Mouse (Mus musculus) testis, adult 2 months (tissue): ENCODE results near the gene Vdr. TPM values are rescaled to one million over a fixed set of nuclear protein-coding genes. Genes with fewer than 3 reads are reported as not detected.

Experiments used
- H3K27ac ChIP-seq: fragments of 200-500 bp; 2 replicates; pipeline ENCODE4 v1.5.1; 2012; ENCODE audit warnings: low read depth, low read length; ENCODE audit not compliant: control insufficient read depth, insufficient read depth
- H3K27me3 ChIP-seq: fragments of 200-500 bp; 2 replicates; pipeline ENCODE4 v1.6.1; 2012; ENCODE audit warnings: mild to moderate bottlenecking, low read length, moderate library complexity; ENCODE audit not compliant: control insufficient read depth, insufficient read depth
- H3K36me3 ChIP-seq: fragments of 200-500 bp; 2 replicates; pipeline ENCODE4 v1.6.1; 2012; ENCODE audit warnings: mild to moderate bottlenecking, low read length; ENCODE audit not compliant: control insufficient read depth, insufficient read depth
- H3K4me1 ChIP-seq: fragments of 200-500 bp; 2 replicates; pipeline ENCODE4 v1.6.1; 2012; ENCODE audit warnings: low read length; ENCODE audit not compliant: control insufficient read depth, insufficient read depth
- H3K4me3 ChIP-seq: fragments of 200-500 bp; 2 replicates; pipeline ENCODE4 v1.5.1; 2012; ENCODE audit warnings: low read depth, mild to moderate bottlenecking, low read length, moderate library complexity, mixed read lengths; ENCODE audit not compliant: control insufficient read depth
- CTCF ChIP-seq: fragments of 200-500 bp; IDR thresholded peaks from 2 replicates; pipeline ENCODE4 v1.5.1; 2012; ENCODE audit warnings: low read depth, mild to moderate bottlenecking, inconsistent platforms, low read length, moderate library complexity; ENCODE audit not compliant: control insufficient read depth, insufficient read depth, insufficient replicate concordance
- POLR2A ChIP-seq: fragments of 200-500 bp; IDR thresholded peaks from 2 replicates; pipeline ENCODE4 v1.6.1; 2012; ENCODE audit warnings: low read depth, mild to moderate bottlenecking, inconsistent platforms, low read length, moderate library complexity; ENCODE audit not compliant: control insufficient read depth
- polyA plus RNA-seq: library from polyadenylated mRNA; depleted of rRNA; stranded (reverse); fragments of >200 nt; gene quantifications from 2 replicates; pipeline ENCODE4 v1.2.3, GENCODE M21; 2012

Vdr gene
- polyA plus RNA-seq, 1 experiment = 5.7 TPM

GRCm38 (mm10) chr15:97868985-97869384, 41.4 kb downstream of the Vdr start:
- Histone ChIP-seq H3K4me3 (no peak overlapping the region), H3K4me1 (no peaks in the 10 kb centered on the region; the same call in 1 of the 2 replicates), H3K36me3 (no peaks in the 10 kb centered on the region), H3K27ac (no peak overlapping the region), H3K27me3 (no peaks in the 10 kb centered on the region)
- TF ChIP-seq POLR2A = no peak
- no peak for TF ChIP-seq CTCF

GRCm38 (mm10) chr15:97865988-97866387, 44.4 kb downstream of the Vdr start:
- TF ChIP-seq CTCF (peak; percentile 19; the same call in 1 of the 2 replicates), POLR2A (no peak)
- no peaks in the 10 kb centered on the region for H3K36me3 ChIP-seq
- no peak overlapping the region for H3K27ac ChIP-seq
- no peak overlapping the region for H3K4me3 ChIP-seq
- no peaks in the 10 kb centered on the region; the same call in 1 of the 2 replicates for H3K4me1 ChIP-seq
- H3K27me3 ChIP-seq = no peaks in the 10 kb centered on the region

GRCm38 (mm10) chr15:97865175-97865574, 45.3 kb downstream of the Vdr start:
- no peak overlapping the region for H3K27ac ChIP-seq

GRCm38 (mm10) chr15:97864361-97865045, 45.9 kb downstream of the Vdr start:
- H3K27me3 ChIP-seq = no peaks in the 10 kb centered on the region
- no peak for TF ChIP-seq CTCF
- TF ChIP-seq POLR2A = no peak
- no peak overlapping the region for H3K4me3 ChIP-seq
- no peaks in the 10 kb centered on the region for H3K36me3 ChIP-seq
- H3K27ac ChIP-seq = no peak overlapping the region
- H3K4me1 ChIP-seq = peaks cover 2% of the 10 kb centered on the region

More at GRCm38 (mm10) chr15:97865175-97865574, 45.3 kb downstream of the Vdr start:
- H3K36me3 ChIP-seq = no peaks in the 10 kb centered on the region
- TF ChIP-seq POLR2A = no peak
- no peak for TF ChIP-seq CTCF
- H3K4me3 ChIP-seq = no peak overlapping the region
- H3K27me3 ChIP-seq = no peaks in the 10 kb centered on the region
- H3K4me1 ChIP-seq = peaks cover 2% of the 10 kb centered on the region

GRCm38 (mm10) chr15:97863494-97863881, 46.9 kb downstream of the Vdr start:
- Histone ChIP-seq H3K4me1 (peaks cover 2% of the 10 kb centered on the region), H3K4me3 (no peak overlapping the region), H3K27me3 (no peaks in the 10 kb centered on the region), H3K27ac (no peak overlapping the region), H3K36me3 (no peaks in the 10 kb centered on the region)
- TF ChIP-seq POLR2A (no peak), CTCF (no peak)

- Histone ChIP-seq H3K4me3 (no peak overlapping the region), H3K27ac (no peak overlapping the region), H3K4me1 (peaks cover 2% of the 10 kb centered on the region), H3K27me3 (no peaks in the 10 kb centered on the region), H3K36me3 (no peaks in the 10 kb centered on the region)
- no peak for TF ChIP-seq CTCF
- TF ChIP-seq POLR2A = no peak
Observed at GRCm38 (mm10) chr15:97862881-97863493, 47.4 kb downstream of the Vdr start.

- H3K27ac ChIP-seq = no peak overlapping the region
- H3K4me1 ChIP-seq = peaks cover 2% of the 10 kb centered on the region
- H3K27me3 ChIP-seq = no peaks in the 10 kb centered on the region
- TF ChIP-seq CTCF (no peak), POLR2A (no peak)
- no peaks in the 10 kb centered on the region for H3K36me3 ChIP-seq
- no peak overlapping the region for H3K4me3 ChIP-seq
Observed at GRCm38 (mm10) chr15:97860353-97860752, 50.1 kb downstream of the Vdr start.

- TF ChIP-seq POLR2A (no peak), CTCF (no peak)
- no peaks in the 10 kb centered on the region for H3K27me3 ChIP-seq
- H3K36me3 ChIP-seq = no peaks in the 10 kb centered on the region
- H3K4me3 ChIP-seq = no peak overlapping the region
- H3K27ac ChIP-seq = no peak overlapping the region
- peaks cover 2% of the 10 kb centered on the region for H3K4me1 ChIP-seq
Observed at GRCm38 (mm10) chr15:97858431-97858830, 52.0 kb downstream of the Vdr start.
